Mouse (Mus musculus) E14TG2a.4 (cell line): ENCODE data around the gene Tor4a.

ENCODE experiments used
- CTCF ChIP-seq: conservative IDR thresholded peaks from 2 replicates; pipeline ENCODE4 v1.5.1; 2014; ENCODE audit warnings: low read length
- NANOG ChIP-seq: IDR thresholded peaks from 2 replicates; pipeline ENCODE4 v1.6.1; 2014; ENCODE audit warnings: borderline replicate concordance, low read length, mixed read lengths
- POU5F1 ChIP-seq: IDR thresholded peaks from 2 replicates; pipeline ENCODE4 v1.6.1; 2014; ENCODE audit warnings: low read length, borderline replicate concordance

- no peak for TF ChIP-seq CTCF
- TF ChIP-seq POU5F1: no peak
- no peak for TF ChIP-seq NANOG
These were observed 10.1 kb downstream of the Tor4a start for GRCm38 (mm10) chr2:25186575-25186930.
